Mouse (Mus musculus): ENCODE results near the gene Tspan18. TPM values are rescaled to one million over a fixed set of nuclear protein-coding genes. Genes with fewer than 3 reads are reported as not detected.
A peak's percentile ranks its signal among the peaks of the same experiment; 100 is the strongest.

The Tspan18 gene
- total RNA-seq, 2 experiments from 2014 or later = 53.3 to 55.7 TPM

DNA sequence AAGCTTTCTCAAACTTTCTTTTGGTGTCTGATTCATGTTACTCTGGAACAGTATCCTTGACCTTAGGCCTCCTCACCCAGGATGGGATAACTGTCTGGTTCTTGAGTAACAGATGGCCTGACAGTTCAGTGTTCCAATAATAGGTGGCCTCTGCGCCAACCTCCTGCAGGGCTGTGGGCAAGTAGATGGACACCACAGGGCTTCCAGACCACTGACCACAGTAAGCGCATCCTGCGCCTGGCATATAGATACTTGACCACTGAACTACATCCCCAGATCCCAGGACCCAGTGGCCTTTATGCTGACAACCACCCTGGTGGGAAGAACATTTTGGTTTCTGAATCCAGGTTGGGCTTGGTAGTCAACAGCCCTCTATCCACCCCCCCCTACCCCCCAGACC, 114.7 kb downstream of the Tspan18 start:
- no peak for DNase-seq (ENCODE audit: low spot score in 2 of 2)

DNA sequence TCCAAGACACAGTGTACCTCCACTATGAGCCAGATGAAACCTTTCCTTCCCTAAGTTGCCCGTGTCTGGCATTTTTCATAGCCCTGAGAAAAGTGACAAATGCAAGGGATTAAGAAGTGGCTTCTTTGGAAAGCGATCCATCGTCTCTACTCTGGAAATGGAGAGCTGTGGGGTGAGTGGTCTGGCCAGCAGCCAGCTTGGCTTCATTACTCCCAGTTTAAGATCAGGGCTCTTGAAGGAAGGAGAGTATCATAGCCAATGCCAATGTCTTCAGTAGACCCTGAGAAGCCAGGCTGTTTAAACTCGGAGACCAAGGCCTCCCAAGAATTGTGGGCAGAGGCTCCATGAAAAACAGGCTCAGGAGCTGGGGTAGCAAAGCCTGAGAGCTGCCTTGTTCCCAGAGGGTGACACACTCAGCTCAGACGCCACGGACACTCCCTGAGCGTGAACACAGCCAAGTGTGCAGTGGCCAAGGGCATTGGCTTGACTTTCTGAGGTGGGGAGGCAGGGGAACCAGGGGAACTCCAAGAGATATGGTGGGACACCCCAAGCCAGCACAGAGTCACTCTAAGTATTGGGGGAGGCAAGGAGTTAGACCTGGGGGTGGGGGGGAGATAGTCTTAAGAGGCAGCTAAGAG, 115.8 kb downstream of the Tspan18 start:
- DNase-seq (ENCODE audit: low spot score in 2 of 2) = no peak

DNA sequence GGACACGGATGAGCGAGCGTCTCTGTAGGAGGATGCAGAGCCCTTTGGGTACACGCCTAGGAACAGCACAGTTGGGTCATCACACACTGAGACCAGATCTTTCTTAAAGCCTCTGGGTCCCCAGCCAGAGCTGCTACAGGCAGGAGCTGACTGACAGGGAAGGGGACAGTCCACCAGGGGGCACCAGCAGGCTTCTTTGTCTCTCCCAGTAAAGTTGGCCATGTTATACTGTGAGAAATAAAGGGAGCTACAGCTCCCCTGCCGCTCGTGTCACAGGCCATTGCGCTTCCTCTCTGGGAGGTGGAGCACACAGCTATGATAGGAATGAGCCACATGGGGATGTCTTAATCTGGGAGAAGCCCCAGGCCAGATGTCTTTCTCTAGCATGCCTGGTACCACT, 117.3 kb downstream of the Tspan18 start:
- peak; percentile 96 to 97 for DNase-seq (ENCODE audit: low spot score in 2 of 2)

DNA sequence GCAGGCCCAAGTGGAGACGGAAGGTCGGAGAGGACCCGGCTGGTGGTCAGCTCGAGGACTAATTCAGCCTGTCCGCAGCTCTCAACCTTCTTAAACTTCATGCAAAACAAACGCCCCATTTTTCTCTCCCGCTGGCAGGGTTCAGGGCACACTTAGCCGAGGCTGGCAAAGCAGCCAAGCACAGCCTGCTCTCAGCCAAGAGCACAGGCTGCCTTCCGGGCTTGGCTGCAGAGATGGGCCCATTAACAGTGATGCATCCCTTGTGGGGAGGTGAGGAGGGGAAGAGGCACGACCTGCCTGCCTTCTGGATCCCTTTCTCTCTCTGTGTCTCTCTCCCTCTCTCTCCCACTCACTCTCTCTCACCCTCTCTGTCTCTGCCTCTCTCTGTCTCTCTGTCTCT, 118.5 kb downstream of the Tspan18 start:
- DNase-seq (ENCODE audit: low spot score in 2 of 2) = peak in 1 of 2 experiments; percentile 57

DNA sequence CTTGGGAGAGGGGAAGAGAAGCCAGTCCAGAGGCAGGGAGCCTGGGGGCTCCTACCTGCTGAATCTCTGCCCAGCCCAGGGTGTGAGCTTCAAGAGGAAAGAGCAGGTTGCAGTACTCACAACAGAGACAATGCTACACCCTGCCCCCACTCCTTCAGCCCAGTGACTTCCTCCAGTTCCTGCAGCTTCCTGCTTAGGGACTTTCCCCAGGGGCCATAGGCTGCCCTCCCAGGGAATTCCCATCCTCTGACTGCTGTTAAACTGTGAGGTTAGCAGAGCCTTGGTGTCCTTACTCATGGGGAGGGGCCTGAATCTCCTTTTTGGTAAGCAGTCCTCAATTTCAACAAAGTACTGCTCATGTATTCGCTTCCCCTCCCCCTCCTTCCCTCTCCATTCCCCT, 120.1 kb downstream of the Tspan18 start:
- no peak for DNase-seq (ENCODE audit: low spot score in 2 of 2)

DNA sequence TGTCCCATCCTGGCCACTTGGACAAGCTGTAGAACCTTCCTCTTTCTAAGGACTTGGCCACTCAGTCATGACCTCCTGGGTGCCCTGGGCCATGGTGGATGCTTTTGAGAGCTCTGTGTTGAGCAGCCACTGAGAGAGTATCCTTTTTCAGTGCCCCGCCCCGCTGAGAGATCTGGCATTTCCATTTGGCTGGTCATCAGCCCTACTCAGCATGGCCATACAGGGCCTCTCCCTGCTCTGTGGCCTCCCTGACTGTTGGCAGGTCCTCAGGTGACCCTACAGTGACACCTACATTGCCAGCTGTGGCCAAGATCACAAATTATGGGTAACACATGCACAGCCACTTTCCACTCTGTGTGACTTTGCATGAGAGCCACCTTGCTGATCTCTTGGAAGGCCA, 121.4 kb downstream of the Tspan18 start:
- no peak for DNase-seq (ENCODE audit: low spot score in 2 of 2)

DNA sequence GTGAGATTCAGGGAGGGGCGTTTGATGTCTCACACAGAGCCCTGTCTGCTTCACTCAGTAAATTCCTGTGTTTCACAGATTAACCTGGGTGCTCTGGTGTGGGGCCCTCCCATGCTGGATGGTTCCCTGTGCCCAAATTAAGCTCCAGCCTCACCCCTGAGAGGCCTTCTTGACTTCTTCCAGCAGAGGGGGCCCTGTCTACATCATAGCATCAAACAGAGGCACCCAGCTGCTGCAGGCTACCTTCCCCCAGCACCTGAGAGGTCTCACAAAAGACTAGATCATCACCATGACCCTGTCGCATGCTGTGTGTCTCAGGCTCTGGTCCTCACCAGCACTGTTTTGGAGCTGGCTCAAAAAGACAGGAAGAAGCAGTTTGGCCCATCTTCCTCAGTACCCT, 121.9 kb downstream of the Tspan18 start:
- DNase-seq (ENCODE audit: low spot score in 2 of 2) = no peak

DNA sequence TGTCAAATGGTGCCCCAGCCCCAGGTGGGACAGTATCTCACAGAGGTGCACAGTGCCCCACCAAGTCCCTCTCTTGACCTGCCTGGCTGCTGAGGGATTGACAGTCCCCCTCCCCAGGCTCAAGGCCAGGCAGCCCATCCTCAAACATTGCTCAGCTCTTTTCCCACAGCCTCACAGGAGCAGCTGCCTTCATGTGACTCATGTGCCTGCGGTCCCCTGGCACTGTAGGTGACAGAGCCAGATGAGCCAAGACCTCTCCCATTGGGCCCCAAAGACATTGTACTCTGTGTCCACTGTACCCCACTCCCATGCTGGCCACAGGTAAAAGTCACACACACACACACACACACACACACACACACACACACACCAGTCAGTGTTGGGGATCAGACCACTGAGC, 128.2 kb downstream of the Tspan18 start:
- DNase-seq (ENCODE audit: low spot score in 2 of 2) = no peak

DNA sequence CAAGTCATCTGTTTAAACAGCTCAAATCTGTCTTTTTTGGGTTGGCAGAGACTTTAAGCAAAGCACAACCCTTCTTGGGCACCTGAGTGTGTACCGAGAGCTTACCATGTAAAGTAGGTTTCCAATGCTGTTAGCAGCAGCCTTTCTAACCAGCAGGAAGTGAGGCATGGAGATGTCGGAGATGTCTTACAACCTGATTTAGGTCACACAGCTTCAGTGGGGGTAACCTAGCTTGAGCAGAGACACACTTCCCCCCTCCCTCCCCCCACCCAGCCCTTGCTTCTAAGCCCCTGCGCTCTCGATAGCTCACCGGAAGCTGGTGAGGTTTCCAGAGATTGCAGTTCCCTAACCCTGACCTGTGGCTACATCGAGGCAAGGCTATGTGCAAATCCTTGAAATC, 129.7 kb downstream of the Tspan18 start:
- no peak for DNase-seq (ENCODE audit: low spot score in 2 of 2)

DNA sequence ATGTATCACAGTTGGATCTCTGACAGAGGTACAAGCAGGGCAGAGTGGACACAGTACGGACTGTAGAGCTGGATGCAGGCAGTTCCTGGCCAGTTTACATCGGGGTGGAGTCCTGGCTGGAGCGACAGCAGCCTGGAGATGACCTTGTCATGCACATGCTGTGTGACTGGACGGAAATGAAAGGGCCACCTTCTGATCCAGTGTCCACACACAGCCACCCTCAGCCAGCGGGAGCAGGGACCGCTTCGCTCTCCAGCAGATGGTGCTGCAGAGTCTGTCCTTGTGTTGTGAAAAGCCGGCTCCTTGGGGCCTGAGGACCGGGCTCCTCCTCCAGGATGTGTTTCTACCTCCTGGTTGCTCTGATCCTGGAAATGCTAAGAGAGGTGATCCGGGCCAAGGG, 130.6 kb downstream of the Tspan18 start:
- peak; percentile 69 to 74 for DNase-seq (ENCODE audit: low spot score in 2 of 2)

DNA sequence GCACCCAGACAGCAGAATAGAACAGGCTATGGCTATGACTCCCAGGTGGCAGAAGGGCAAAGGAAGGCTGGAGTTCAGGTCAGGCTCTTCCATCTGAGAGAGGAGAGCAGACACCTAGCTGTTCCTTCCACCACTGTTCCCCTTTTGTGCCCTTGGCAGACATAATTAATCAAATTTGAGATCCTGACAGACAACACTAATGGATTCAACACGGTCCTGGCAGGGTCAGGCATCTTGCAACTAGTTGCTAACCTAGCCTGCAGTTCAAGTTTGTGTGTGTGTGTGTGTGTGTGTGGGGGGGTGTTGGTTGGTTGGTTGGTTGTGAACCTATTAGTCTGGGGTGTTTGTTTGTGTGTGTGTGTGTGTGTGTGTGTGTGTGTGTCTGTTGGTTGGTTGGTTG, 131.5 kb downstream of the Tspan18 start:
- DNase-seq (ENCODE audit: low spot score in 2 of 2) = no peak

DNA sequence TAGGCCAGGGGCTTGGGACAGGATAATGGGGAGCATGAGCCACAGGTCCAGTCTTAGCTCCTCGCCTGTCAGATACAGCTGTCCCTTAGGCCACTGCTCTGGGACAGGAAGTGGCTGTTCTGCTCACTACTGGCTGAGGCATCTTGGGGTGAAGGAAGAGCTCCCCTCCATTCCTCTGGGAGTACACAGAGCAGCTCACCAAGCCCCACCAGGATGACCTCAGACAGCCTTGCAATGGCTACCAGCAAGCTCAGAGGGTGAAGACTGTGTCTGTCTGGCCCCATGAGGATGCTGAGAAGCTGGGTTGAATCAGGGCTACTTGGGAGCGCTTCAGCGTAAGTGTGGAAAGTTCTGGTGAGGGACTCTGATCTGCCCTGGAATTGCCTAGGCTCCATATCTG, 132.3 kb downstream of the Tspan18 start:
- no peak for DNase-seq (ENCODE audit: low spot score in 2 of 2)

DNA sequence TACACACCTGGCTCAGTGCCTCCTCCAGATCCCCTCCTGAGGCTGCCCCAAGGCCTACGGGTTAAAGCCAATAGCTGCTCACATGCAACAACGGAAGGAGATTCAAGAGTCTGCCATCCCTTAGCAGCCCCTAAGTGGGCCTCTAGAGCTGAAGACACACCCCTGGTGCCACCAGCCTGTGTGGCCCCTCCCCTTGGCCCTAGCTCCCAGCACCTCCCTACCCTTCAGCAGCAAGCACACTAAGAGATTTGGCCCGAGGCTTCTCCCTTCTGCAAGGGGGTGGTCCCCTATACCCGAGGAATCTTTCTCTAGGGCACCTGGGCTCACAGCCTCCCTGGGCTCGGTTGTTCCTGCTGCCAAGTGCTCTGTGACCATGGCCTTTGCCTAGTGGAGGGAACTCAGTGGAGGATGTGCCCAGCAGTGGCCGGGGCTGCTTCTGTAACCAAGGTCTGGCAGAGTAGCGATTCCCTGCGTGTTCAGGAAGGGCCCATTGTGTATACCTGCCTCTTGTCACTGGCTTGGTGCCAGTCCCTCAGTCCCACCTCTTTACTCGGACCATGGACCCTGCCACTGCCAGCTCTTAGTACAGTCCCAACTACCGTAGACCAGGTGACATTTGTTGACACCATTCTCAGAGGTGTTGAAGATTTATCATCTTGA, 133.5 kb downstream of the Tspan18 start:
- DNase-seq (ENCODE audit: low spot score in 2 of 2) = no peak

DNA sequence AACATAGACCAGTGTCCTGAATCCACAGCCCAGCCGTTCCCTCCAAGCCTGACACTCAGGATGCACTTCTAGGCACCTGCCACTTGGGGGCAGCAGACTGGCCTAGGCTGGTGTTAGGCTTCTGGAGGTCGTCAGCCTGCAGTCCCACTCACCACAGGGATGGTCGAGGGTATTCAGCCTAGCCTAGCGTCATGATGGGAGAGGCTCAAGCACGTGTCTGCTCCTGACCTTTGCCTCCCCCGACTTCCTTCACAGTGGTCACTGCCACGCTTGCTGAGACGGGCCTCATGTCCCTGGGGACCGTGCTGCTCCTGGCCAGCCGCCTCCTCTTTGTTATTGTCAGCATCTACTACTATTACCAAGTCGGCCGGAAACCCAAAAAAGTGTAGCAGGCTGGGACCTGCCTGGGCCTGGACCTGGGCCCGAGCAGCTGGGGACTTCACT, 134.8 kb downstream of the Tspan18 start:
- peak; percentile 73 to 75 for DNase-seq (ENCODE audit: low spot score in 2 of 2)

DNA sequence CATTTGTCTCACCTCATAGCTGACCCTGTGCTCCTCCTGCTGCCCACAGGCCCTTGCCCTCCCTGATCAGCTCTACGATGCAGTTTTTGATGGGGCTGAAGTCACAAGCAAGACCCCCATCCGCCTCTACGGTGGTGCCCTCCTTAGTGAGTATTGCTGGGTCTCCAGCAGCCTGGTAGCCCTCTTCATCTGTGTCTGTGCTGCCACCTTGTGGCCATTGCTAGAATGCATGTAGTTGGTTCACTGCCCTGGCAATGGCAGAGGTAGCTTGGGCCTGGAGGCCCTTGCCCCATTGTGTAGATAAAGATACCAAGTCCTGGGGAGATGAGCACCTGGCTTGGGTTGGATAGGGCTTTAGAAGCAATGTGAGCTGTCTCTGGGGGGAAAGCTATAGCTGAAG, 135.5 kb downstream of the Tspan18 start:
- DNase-seq (ENCODE audit: low spot score in 2 of 2) = peak; percentile 99

DNA sequence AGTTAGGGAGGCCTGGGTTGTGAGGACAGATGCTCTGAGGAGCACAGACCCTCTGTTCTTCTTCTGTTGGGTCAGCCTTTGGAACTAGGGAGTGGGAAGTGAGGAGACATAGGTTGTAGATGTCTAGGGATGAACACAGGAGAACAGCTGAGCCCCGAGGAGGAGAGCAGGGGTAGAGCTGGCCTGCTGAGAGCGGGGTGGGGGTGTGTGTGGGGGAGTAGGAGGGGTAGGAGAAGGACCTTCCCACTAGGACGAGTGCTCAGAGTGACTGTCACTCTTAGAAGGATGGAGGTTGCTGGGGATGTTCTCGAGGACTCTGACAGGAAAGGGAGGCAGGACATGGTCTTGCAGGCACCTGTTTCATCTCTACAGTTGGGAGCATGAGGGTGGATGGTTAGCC, 140.5 kb downstream of the Tspan18 start:
- DNase-seq (ENCODE audit: low spot score in 2 of 2) = no peak

DNA sequence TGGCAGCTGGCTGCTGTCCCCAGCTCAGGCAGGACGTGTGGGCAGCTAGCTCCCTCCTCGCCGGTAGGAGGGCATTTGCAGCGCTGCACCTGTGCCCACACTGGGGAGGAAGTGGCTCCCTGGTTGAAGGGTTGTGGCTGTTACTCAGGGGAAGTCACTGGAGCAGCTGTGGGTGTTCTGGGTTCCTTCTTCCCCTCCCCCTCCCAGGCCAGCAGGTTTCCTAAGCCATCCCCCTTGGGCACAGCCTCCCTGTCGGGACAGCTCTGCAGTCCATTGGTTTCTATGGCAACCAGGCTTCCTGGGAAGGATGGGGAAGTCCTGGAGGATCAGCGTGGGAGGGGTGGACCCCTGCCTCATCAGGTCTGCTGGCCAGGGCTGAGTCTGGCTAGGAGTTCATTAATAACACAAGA, 141.6 kb downstream of the Tspan18 start:
- DNase-seq (ENCODE audit: low spot score in 2 of 2) = no peak

DNA sequence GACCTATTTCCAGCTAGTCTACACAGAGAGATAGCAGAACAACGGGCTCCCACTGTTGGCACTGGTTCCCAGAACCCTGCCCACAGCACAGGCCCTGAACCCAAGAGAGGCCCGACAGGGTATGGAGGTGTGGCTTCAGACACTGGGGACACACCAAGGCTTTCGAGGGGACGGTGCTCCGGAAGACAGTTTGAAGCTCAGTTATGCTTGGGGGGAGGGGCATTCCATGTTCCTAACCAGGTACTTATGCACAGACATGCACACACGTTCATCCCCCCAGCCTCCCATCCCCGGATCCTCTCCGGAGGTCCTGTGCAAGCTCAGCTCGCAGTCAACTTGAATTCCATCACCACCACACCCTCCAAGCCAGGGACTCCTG, 142.1 kb downstream of the Tspan18 start:
- DNase-seq (ENCODE audit: low spot score in 2 of 2) = no peak

DNA sequence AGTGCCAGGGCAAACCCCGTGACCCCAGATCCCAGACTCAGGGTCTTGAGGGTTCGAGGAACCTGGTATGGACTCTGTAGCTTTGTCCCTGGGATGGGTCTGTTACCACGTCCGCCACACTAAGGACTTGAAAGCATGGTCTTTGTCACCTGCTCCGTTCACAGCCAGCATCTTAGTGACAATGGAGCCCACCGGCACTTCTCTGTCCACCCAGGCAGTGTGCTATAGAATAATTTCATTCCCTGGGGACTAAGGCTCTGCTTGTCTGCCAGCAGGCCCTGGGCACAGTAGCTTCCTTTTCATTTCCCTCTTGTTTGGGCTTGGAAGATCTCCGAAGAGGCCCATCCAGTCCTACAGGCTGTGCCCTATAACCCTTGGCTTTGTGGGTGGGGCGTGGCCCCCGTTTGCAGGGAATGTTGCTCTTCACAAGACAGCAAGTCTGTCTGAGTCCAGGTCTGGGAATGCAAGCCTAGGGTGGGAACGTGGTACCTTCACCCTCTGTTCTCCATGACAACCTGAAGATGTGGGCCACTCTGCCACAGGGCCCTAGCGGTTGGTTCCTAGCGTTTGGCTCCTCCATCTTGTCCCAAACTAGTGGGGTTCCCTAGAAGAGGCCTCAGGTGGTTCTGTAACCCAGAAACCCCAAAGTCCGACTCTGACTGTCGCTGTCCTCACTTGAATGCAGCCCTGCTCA, 142.7 kb downstream of the Tspan18 start:
- no peak for DNase-seq (ENCODE audit: low spot score in 2 of 2)

DNA sequence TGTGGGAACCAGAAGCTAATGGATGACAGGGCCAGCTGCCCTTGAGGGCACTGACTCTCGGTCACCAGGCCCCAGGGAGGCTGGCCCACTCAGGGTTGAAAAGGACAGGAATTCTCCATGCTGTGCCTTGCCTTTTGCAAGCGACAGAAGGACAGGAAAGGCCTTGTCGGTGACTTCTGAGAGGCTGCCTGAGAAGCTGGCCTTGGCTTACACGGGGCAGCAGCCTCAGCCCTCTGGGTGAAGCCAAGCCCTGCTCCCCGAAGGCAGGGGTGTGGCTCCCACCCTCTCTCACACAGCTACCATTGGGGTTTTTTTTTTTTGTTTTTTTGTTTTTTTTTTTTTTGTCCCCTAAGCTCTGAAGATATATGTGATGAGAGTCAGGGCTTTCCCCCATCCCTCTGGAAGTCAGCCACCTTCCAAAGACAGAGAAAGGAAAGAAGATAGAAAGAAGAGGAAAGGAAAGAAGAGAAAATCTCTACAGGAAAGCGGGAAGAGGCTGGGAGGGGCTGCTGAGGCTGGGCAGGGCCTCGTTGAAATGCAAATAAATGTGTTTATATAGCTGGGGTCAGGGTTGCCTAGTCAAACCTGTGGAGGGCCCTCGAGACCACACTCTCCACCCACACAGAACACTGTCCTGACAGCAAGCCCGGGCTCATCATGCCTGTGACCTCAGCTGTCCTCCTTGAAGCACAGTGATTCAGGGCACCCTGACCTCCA, 143.4 kb downstream of the Tspan18 start:
- no peak for DNase-seq (ENCODE audit: low spot score in 2 of 2)

DNA sequence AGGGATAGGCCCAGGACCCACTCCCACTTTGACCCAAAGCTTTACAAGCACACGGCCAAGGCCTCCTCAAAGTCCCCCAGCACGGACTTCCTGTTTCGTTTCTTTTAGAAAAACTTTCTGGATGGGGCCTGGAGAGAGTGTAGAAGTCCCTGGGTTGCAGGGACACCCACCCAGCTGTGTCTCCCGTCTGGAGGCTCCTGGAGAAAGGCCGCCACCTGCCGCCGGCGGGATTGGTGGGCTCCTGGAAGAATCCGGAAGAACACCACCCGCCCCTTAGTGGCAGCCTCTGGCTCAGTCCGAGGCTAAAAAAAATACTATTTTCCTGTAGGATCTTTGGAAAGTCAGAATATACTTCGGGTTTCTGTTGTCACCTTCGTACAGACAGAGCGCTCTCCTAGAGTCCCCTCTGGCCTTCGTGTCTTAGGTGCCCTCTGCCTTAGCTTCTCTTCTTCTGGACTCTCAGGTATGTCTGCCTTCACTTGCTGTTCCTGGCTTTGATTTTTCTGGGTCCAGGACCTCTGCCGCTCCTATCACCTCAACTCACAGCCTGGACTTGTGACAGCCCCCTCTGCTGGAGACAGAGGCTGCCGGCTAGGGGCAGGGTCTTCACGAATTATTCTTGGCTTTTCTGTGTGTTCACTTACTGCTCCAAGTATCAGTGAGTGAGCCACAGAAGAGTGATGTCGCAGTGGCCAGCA, 145.4 kb downstream of the Tspan18 start:
- peak in 1 of 2 experiments; percentile 46 for DNase-seq (ENCODE audit: low spot score in 2 of 2)

Measured in layer of hippocampus, postnatal 10 days (tissue).